Mouse (Mus musculus) neural tube, embryonic 12.5 days (tissue): ENCODE results near the gene Armc7. TPM values are rescaled to one million over a fixed set of nuclear protein-coding genes. Genes with fewer than 3 reads are reported as not detected.
"Not testable (repeated sequence)": the region's sequence is repeated elsewhere in the genome, so short reads cannot be mapped to it uniquely, and the experiment has no call there.

ENCODE experiments used
- ATAC-seq: fragments of 200-750 bp; cut with Nextera tagmentation; 2 replicates; pipeline ENCODE4 v1.8.0; 2017; ENCODE audit warnings: low read depth, mild to moderate bottlenecking, moderate TSS enrichment, moderate library complexity; ENCODE audit not compliant: low FRiP score
- H3K27ac ChIP-seq: fragments of 300-500 bp; sonication (generic); 2 replicates; pipeline ENCODE4 v1.5.1; 2016
- H3K27me3 ChIP-seq: fragments of 300-500 bp; sonication (generic); replicated peaks from 2 replicates; pipeline ENCODE4 v1.6.1; 2016; ENCODE audit warnings: mild to moderate bottlenecking
- H3K36me3 ChIP-seq: fragments of 300-500 bp; sonication (generic); 2 replicates; pipeline ENCODE4 v1.6.1; 2016; ENCODE audit warnings: mild to moderate bottlenecking
- H3K4me1 ChIP-seq: fragments of 300-500 bp; sonication (generic); 2 replicates; pipeline ENCODE4 v1.6.1; 2016
- H3K4me2 ChIP-seq: fragments of 300-500 bp; sonication (generic); replicated peaks from 2 replicates; pipeline ENCODE4 v1.6.1; 2016; ENCODE audit warnings: mild to moderate bottlenecking
- H3K4me3 ChIP-seq: fragments of 300-500 bp; sonication (generic); 2 replicates; pipeline ENCODE4 v1.5.1; 2016
- H3K9ac ChIP-seq: fragments of 300-500 bp; sonication (generic); 2 replicates; pipeline ENCODE4 v1.6.1; 2016; ENCODE audit warnings: mild to moderate bottlenecking
- H3K9me3 ChIP-seq: fragments of 300-500 bp; sonication (generic); 2 replicates; pipeline ENCODE4 v1.6.1; 2016; ENCODE audit warnings: mild to moderate bottlenecking
- WGBS: fragments of 180-500 bp; shearing (Covaris S2); methylation state at CpG from one replicate; pipeline ENCODE4 v1.1.7; 2016; 5-methylcytosine and 5-hydroxymethylcytosine counted together
- polyA plus RNA-seq: library from polyadenylated mRNA; unstranded; fragments of >200 nt; fragmentation: Nextera tagmentation; extraction: Ambion mirVana; gene quantifications from 2 replicates; pipeline ENCODE4 v1.2.1, GENCODE M21; 2016

Armc7 gene
- polyA plus RNA-seq, 1 experiment from 2014 or later, result 12.9 TPM

DNA sequence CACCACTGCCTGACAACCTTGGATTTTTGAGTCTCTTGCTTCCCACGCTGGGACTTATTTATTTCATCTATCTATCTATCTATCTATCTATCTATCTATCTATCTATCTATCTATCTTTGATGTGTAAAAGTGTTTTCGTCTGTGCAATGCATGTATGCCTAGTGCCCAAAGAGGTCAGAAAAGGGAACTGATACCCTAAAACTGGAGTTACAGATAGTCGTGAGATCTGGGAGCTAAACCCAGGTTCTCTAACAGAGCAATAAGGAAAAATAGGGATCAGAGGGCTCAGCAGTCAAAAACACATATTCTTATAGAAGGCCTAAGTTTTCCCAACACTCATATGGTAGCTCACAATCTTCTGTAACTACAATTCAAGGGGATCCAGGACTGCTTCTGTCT, 44.1 kb downstream of the Armc7 start:
- WGBS, result 92% methylated on average over 3 of the region's 3 CpGs
- no peak for ATAC-seq
- H3K4me1 ChIP-seq, result no peaks in the 10 kb centered on the region

DNA sequence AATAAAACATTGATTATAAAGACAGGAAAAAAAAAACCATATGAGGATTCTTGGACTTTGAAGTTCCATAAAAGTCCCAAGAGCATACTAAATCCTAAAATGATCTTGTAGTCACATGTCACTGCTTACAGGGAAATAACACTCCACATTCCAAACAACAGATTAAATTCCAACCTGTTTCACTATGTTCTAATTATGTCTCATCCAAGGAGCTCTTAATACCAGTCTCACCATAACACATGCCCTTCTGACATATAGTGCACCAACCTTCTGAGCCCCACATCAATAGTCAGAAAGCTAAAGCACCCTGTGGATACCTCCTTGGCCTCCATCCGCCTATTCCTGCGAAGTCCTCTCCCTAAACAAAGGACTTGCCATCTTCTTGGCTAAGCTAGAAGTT, 44.8 kb downstream of the Armc7 start:
- peaks cover 22% of the 10 kb centered on the region for H3K36me3 ChIP-seq
- ATAC-seq, result no peak
- H3K4me2 ChIP-seq, result no peak overlapping the region
- no peak overlapping the region for H3K27ac ChIP-seq
- no peak overlapping the region for H3K9ac ChIP-seq
- no peaks in the 10 kb centered on the region for H3K4me1 ChIP-seq
- 79% methylated on average over 2 of the region's 2 CpGs for WGBS
- no peaks in the 10 kb centered on the region for H3K9me3 ChIP-seq
- no peak overlapping the region for H3K4me3 ChIP-seq
- no peaks in the 10 kb centered on the region for H3K27me3 ChIP-seq

More for the DNA sequence above, 44.1 kb downstream of the Armc7 start:
- Histone ChIP-seq H3K9ac (no peak overlapping the region), H3K9me3 (no peaks in the 10 kb centered on the region), H3K4me3 (no peak overlapping the region), H3K36me3 (peaks cover 16% of the 10 kb centered on the region), H3K4me2 (no peak overlapping the region), H3K27me3 (no peaks in the 10 kb centered on the region), H3K27ac (no peak overlapping the region)

DNA sequence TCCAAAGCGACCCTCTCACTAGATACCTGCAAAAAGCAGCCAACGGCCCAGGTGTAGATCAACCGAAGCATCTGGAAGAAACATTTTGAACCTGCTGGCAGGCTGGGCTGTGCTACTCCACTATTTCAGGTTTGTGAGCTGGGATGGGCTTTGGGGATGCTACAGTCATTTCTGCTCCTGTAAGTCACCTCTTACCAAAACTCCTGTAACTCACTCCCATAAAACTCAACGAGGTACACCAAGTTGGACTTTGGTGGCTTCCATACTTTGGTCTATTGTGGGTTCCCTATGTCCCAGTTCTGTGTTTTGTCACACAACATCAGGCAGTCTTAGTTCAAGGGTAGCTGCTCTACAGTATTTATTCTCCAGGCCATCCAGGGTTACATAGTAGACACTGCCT, 45.6 kb downstream of the Armc7 start:
- Histone ChIP-seq H3K4me3 (no peak overlapping the region), H3K9me3 (no peaks in the 10 kb centered on the region), H3K27me3 (no peaks in the 10 kb centered on the region), H3K4me1 (no peaks in the 10 kb centered on the region), H3K36me3 (peaks cover 29% of the 10 kb centered on the region), H3K9ac (no peak overlapping the region), H3K4me2 (no peak overlapping the region), H3K27ac (no peak overlapping the region)
- WGBS, result 83% methylated on average over 4 of the region's 4 CpGs
- no peak for ATAC-seq

DNA sequence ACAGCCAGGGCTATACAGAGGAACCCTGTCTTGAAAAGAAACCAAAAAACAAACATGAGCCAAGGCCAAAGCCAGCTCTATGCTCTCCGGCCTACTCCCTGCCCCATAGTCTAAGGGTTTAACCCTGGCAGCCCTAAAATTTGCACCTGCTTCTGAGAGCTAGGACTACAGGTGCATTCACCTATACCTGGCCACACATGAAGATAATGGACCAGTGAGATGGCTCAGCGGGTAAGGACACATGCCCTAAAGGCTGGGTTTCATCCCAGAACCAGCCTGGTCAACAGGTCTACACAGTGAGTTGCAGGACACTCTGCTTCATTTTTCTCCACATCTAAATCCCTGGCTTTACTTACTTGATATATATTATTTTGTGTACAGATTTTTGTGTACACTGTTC, 46.8 kb downstream of the Armc7 start:
- H3K9ac ChIP-seq, result no peak overlapping the region
- H3K36me3 ChIP-seq, result peaks cover 40% of the 10 kb centered on the region
- H3K4me1 ChIP-seq, result no peaks in the 10 kb centered on the region
- H3K9me3 ChIP-seq, result no peaks in the 10 kb centered on the region
- WGBS, result 85% methylated on average over 2 of the region's 2 CpGs
- ATAC-seq, result no peak
- H3K4me2 ChIP-seq, result no peak overlapping the region
- no peak overlapping the region for H3K27ac ChIP-seq
- no peaks in the 10 kb centered on the region for H3K27me3 ChIP-seq
- no peak overlapping the region for H3K4me3 ChIP-seq

DNA sequence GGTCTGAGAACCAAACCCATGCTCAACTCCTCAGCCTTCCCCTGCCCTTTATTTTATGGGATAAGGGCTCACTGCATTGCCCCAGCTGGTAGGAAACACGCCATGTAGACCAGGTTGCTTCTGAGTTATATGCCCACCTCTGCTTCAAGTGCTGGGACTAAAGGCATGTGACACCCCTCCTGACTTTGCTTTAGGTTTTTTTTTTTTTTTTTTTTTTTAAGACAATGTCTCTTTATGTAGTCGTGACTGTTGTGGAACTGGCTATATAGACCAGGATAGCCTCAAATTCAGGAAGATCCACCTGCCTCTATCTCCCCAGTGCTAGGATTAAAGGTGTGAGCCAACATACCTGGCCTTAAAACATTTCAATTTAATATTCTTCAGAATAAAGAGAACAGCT, 47.2 kb downstream of the Armc7 start:
- no peak overlapping the region for H3K27ac ChIP-seq
- H3K4me1 ChIP-seq, result no peaks in the 10 kb centered on the region
- H3K4me2 ChIP-seq, result no peak overlapping the region
- H3K9me3 ChIP-seq, result no peaks in the 10 kb centered on the region
- H3K9ac ChIP-seq, result no peak overlapping the region
- WGBS, result 70% methylated on average over 2 of the region's 2 CpGs
- no peaks in the 10 kb centered on the region for H3K27me3 ChIP-seq
- H3K4me3 ChIP-seq, result no peak overlapping the region
- H3K36me3 ChIP-seq, result peaks cover 44% of the 10 kb centered on the region
- no peak for ATAC-seq

DNA sequence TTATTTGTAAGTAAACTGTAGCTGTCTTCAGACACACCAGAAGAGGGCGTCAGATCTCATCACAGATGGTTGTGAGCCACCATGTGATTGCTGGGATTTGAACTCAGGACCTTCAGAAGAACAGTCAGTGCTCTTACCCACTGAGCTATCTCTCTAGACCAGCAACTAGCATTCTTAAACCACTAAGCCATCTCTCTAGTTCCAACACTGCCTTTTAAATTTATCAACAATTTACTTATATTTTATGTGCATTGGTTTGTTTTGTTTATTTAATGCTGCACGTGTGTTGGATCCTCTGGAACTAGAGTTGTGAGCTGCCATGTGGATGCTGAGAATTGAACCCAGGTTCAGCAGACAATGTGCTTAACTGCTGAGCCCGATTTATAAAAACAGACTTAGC, 51.0 kb downstream of the Armc7 start:
- H3K4me1 ChIP-seq, H3K27me3 ChIP-seq, H3K27ac ChIP-seq, H3K4me3 ChIP-seq, H3K9ac ChIP-seq, ATAC-seq, H3K4me2 ChIP-seq, H3K9me3 ChIP-seq: not testable (repeated sequence)
- 87% methylated on average over 3 of the region's 3 CpGs for WGBS
- H3K36me3 ChIP-seq, result peaks cover 63% of the 10 kb centered on the region

DNA sequence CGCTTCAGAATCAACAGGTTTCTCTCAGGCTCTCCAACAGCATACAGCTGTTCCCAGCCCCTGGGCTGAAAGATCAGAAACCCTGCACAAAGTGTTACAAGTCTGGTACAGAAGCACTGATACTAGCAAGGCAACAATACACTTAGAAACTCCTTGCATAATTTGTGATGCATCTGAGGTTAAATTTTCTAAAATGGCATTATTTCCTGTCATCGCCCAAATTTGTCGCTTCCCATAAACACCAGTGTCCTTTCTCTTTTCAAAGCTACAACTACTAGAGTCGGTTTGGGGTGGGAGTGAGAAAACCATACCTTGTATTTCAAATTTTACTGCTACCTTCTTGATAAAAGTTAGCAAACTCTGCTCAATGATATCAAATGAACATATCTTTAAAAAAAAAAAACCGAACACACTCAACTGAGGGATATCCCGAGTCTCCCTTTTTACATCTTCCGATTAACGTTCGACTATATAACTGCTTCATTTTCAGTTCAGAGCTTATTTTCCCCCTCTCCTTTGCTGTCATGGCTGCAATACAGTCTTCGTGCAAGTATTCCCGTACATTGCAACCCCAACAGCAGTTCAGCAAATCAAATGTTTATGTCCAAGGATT, 59.4 kb downstream of the Armc7 start:
- H3K4me3 ChIP-seq, result peak overlapping the region; percentile 96
- H3K27ac ChIP-seq, result peak overlapping the region; percentile 99
- peak overlapping the region; percentile 92 for H3K9ac ChIP-seq
- no peaks in the 10 kb centered on the region for H3K27me3 ChIP-seq
- 9% methylated on average over 11 of the region's 11 CpGs for WGBS
- H3K4me2 ChIP-seq, result peak overlapping the region; percentile 70
- peaks cover 9% of the 10 kb centered on the region; the same call in 1 of the 2 replicates for H3K4me1 ChIP-seq
- no peak for ATAC-seq
- H3K9me3 ChIP-seq, result no peaks in the 10 kb centered on the region
- peaks cover 32% of the 10 kb centered on the region for H3K36me3 ChIP-seq

DNA sequence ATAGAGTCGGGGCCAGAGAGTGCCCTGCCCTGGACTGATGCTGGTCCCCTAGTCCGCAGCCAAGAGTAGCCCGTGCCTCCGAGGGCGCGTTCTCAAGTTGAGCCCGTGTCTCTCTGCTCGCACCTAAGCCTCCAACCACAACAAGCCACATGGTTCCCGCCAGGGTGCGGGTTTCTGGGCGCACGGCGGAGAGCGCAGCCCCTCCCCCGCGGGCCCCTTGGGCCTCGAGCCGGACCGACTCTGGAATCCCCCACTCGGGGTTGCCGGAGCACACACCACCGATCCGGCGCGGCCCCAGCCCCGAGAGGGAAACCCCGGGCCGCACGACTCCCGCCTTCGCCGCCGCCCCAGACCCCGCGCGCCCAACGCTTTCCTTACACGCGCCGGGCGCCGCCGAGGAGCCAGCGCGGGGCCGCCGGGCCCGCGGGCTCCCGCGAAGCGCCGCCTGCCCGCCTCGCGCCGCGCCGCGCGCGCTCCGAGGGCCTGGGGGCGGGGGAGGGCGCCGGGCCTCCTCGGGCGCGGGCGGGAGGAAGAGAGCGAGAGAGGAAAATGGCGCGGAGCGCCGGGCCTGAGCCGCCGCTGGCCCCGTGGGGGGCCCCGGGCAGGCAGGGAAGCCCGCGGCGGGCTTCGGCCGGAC, 60.1 kb downstream of the Armc7 start:
- under 1% methylated on average over 82 of the region's 84 CpGs for WGBS
- peak overlapping the region; percentile 96 for H3K4me3 ChIP-seq
- no peaks in the 10 kb centered on the region for H3K9me3 ChIP-seq
- H3K27me3 ChIP-seq, result no peaks in the 10 kb centered on the region
- H3K4me2 ChIP-seq, result peak overlapping the region; percentile 70
- H3K4me1 ChIP-seq, result peaks cover 9% of the 10 kb centered on the region; the same call in 1 of the 2 replicates
- ATAC-seq, result peak; percentile 77
- peak overlapping the region; percentile 92 for H3K9ac ChIP-seq
- peak overlapping the region; percentile 99 for H3K27ac ChIP-seq
- peaks cover 26% of the 10 kb centered on the region for H3K36me3 ChIP-seq

DNA sequence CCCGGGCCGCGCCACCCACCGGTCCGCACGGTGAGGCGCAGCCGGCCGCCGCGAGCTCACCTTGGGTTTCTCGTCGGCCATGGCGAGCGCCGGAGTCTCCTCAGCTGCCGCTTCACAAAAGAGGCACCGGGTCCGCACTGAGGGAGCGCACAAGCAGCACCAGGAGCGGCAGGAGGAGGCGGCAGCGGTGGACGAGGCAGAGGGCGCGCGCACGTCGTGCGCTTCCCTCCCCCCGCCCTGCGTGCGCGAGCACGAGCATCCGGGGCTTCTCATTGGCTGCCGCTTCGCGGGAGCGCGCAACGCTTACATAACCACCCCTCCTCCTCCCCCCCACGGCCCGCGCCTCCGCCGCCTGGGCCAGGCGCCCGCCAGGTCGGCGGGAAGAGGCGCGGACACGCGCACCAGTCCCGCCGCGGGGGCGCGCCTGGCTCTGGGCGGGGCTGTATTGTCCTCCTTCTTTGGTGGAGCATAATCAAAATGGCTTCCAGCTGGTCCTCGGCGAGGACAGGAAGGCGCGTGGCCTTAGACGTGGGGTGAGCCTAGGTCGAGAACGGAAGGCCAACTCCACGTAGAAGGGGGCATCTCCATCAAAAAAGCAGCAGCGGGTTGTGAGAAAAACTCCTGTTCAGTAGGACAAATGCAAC, 60.7 kb downstream of the Armc7 start, which contains the start of gene Sumo2:
Sumo2 (minus strand) TSS at position 239 of the 644 bp plus-strand sequence.
- Histone ChIP-seq H3K27me3 (no peaks in the 10 kb centered on the region), H3K9ac (peak within 1 kb of the TSS; percentile 92), H3K36me3 (peaks cover 24% of the 10 kb centered on the region), H3K27ac (peak within 1 kb of the TSS; percentile 99), H3K4me3 (peak within 1 kb of the TSS; percentile 96), H3K9me3 (no peaks in the 10 kb centered on the region), H3K4me1 (peaks cover 9% of the 10 kb centered on the region; the same call in 1 of the 2 replicates), H3K4me2 (peak within 1 kb of the TSS; percentile 70)
- 1% methylated on average over 63 of the region's 70 CpGs for WGBS
- ATAC-seq, result peak; percentile 84

DNA sequence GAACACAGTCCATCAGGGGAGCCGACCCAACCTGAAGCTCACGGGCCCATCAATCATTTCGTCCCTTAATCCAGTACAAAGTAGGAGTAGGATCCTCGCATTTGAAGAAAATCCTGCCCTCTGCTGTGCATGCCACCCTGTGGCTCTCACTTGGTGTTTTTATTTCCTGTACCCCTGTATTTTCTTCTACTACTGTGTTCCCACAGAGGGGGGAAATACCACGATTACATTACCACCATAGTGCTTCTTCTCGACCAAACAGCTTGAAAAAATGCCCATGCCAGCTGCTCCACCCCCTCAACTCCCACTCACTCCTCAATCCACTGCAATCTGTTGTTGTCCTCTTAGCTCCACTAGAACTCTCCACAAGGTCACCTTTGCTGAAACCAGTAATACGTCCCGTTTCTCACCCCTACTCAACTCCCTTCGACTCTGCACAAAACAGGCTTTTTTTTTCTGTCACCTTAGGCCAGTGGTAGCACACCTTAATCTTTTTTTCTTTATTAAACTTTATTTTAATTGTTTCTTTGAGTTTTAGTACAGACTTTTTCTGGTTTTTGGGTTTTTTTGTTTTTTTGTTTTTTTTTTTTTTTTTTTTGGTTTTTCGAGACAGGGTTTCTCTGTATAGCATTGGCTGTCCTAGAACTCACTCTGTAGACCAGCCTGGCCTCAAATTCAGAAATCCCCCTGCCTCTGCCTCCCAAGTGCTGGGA, 61.5 kb downstream of the Armc7 start:
- Histone ChIP-seq H3K4me2 (peak overlapping the region; percentile 70), H3K36me3 (peaks cover 17% of the 10 kb centered on the region), H3K27ac (peak overlapping the region; percentile 65), H3K9me3 (no peaks in the 10 kb centered on the region), H3K4me1 (peaks cover 9% of the 10 kb centered on the region; the same call in 1 of the 2 replicates), H3K9ac (no peak overlapping the region), H3K27me3 (no peaks in the 10 kb centered on the region), H3K4me3 (peak overlapping the region; percentile 96; the same call in 1 of the 2 replicates)
- ATAC-seq, result no peak
- WGBS, result 84% methylated on average over 10 of the region's 10 CpGs

DNA sequence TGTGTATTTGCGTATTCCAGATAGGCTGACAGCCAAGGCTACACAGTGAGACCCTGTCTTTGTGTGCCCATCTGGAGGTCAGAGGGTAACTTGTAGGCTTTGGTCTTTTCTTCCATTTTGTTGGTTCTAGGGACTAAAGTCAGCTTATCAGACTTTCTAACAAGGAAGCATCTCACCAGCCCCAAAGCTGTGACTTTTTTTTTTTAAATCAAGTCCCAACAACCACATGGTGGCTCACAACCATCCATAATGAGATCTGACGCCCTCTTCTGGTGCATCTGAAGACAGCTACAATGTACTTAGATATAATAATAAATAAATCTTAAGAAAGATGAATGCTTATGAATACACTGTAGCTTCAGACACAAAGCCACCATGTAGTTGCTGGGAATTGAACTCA, 62.6 kb downstream of the Armc7 start:
- no peak overlapping the region for H3K4me2 ChIP-seq
- H3K9ac ChIP-seq, result no peak overlapping the region
- no peak for ATAC-seq
- peaks cover 6% of the 10 kb centered on the region for H3K36me3 ChIP-seq
- H3K9me3 ChIP-seq, result no peaks in the 10 kb centered on the region
- 0 out of 2 replicates have a peak, but pooled peaks cover 3% of the 10 kb centered on the region for H3K27me3 ChIP-seq
- no peak overlapping the region for H3K4me3 ChIP-seq
- 64% methylated on average over 2 of the region's 2 CpGs for WGBS
- peaks cover 9% of the 10 kb centered on the region; the same call in 1 of the 2 replicates for H3K4me1 ChIP-seq
- no peak overlapping the region for H3K27ac ChIP-seq
